Mouse (Mus musculus): ENCODE results near the gene Smtn. TPM values are rescaled to one million over a fixed set of nuclear protein-coding genes. Genes with fewer than 3 reads are reported as not detected.

Smtn gene
- total RNA-seq, 1 experiment, result 17.3 TPM

DNA sequence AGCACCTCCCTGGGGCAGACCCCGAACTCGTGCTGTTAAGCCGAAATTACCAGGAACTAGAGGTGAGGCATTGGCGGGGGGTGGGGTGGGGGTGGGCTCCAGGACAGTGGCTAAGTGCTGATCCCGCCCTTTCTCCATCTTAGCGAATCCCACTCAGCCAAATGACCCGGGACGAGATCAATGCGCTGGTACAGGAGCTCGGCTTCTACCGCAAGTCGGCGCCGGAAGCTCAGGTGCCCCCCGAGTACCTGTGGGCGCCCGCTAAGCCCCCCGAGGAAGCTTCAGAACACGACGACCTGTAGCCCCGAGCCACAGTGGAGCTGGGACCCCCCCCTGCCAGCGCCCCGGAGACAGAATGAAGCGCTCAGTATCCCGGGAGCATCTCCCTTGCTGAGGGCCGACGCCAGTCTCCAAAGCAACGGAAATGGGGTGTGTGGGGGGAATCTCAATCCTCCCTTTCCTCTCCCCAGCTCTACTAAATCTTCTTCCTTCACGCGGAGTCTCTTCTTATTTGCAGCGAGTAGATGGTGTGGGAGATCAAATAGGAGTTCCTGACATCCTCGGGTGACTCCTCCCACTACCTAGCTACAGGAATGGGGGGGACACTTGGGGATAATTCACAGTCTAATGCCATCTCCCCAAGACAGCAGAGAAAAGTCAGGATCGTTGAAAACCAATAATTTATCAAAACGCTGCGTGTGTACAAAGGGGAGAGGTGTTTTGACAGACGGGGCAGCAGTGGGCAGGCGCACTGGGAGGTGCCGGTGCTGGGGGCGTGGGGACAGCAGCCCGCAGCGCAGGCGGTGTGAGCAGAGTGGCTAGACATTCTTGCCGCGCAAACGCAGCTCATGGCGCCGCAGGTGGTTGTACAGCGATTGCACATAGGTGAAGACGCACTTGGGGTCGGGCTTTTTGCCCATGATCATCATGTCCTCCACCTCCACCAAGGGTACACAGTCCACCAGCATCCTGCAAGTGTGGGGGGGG, 23.3 kb downstream of the Smtn start:
- Histone ChIP-seq H3K36me3 (ENCODE audit: control insufficient read depth, insufficient read depth, low read length, poor library complexity, severe bottlenecking) (peaks cover 6% of the 10 kb centered on the region; the same call in 1 of the 2 replicates), H3K4me3 (ENCODE audit: insufficient read depth in 1 of 2, low read depth in 1 of 2, low read length in 2 of 2, poor library complexity in 1 of 2, severe bottlenecking in 1 of 2) (peak overlapping the region; percentile 40 to 60), H3K9ac (ENCODE audit: insufficient read depth, low read depth, low read length, poor library complexity, severe bottlenecking) (peak overlapping the region; percentile 12; the same call in 1 of the 2 replicates), H3K4me1 (ENCODE audit: control insufficient read depth in 2 of 2, insufficient read depth in 2 of 2, low read length in 2 of 2, poor library complexity in 1 of 2) (peaks cover 3 to 21% of the 10 kb centered on the region in 2 experiments), H3K27ac (ENCODE audit: insufficient read depth, low read depth, low read length, poor library complexity, severe bottlenecking) (no peak overlapping the region), H3K9me3 (ENCODE audit: control insufficient read depth, insufficient read depth, low read depth, low read length) (no peaks in the 10 kb centered on the region)
- in situ Hi-C loops (cut with MboI; ENCODE audit: low sequenced_read_pairs in 2 of 2, unreplicated experiment in 2 of 2), result no loop called here
- no peak for DNase-seq (ENCODE audit: low read depth, low spot score)
- TF ChIP-seq ZC3H11A (IDR thresholded peaks at IDR 0.05; ENCODE audit: borderline replicate concordance, low read depth, low read length), result no peak
- no peak for TF ChIP-seq HCFC1 (IDR thresholded peaks at IDR 0.05; ENCODE audit: borderline replicate concordance, insufficient read depth, low read length)
- TF ChIP-seq MAFK (IDR thresholded peaks at IDR 0.05; ENCODE audit: insufficient read depth, low read depth, low read length), result no peak
- TF ChIP-seq ZNF384 (IDR thresholded peaks at IDR 0.05; ENCODE audit: low read depth, low read length), result no peak
- no peak for TF ChIP-seq CHD2 (IDR thresholded peaks at IDR 0.05; ENCODE audit: low read depth, low read length)

DNA sequence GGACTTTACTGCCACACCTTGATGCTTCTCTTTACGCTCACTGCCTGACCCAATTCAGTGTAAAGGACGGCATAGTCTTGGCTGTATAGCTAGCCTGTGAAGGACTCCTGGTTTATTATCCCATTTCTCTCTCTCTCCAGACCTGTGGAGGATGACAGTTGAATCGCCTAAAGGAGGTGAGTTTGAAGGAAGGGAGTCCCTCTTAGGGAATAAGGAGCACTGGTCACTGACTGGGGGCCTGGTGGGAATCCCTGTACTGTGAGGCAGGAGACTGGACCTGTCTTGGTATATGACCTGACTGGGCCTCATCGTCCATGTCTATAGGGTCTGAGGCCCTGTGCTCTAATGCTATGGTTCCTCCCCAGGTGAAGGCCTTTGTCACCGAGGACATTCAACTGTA, 24.3 kb downstream of the Smtn start:
- Histone ChIP-seq H3K9me3 (ENCODE audit: control insufficient read depth, insufficient read depth, low read depth, low read length) (no peaks in the 10 kb centered on the region), H3K9ac (ENCODE audit: insufficient read depth, low read depth, low read length, poor library complexity, severe bottlenecking) (no peak overlapping the region), H3K4me1 (ENCODE audit: control insufficient read depth in 2 of 2, insufficient read depth in 2 of 2, low read length in 2 of 2, poor library complexity in 1 of 2) (peaks cover 3 to 19% of the 10 kb centered on the region in 2 experiments), H3K36me3 (ENCODE audit: control insufficient read depth, insufficient read depth, low read length, poor library complexity, severe bottlenecking) (peaks cover 3% of the 10 kb centered on the region; the same call in 1 of the 2 replicates), H3K27ac (ENCODE audit: insufficient read depth, low read depth, low read length, poor library complexity, severe bottlenecking) (no peak overlapping the region), H3K4me3 (ENCODE audit: insufficient read depth in 1 of 2, low read depth in 1 of 2, low read length in 2 of 2, poor library complexity in 1 of 2, severe bottlenecking in 1 of 2) (no peak overlapping the region)
- DNase-seq (ENCODE audit: low read depth, low spot score), result no peak
- in situ Hi-C loops (cut with MboI; ENCODE audit: low sequenced_read_pairs in 2 of 2, unreplicated experiment in 2 of 2), result no loop called here
- TF ChIP-seq CHD2 (IDR thresholded peaks at IDR 0.05; ENCODE audit: low read depth, low read length) (no peak), ZNF384 (IDR thresholded peaks at IDR 0.05; ENCODE audit: low read depth, low read length) (no peak), ZC3H11A (IDR thresholded peaks at IDR 0.05; ENCODE audit: borderline replicate concordance, low read depth, low read length) (no peak), MAFK (IDR thresholded peaks at IDR 0.05; ENCODE audit: insufficient read depth, low read depth, low read length) (no peak), HCFC1 (IDR thresholded peaks at IDR 0.05; ENCODE audit: borderline replicate concordance, insufficient read depth, low read length) (no peak)

DNA sequence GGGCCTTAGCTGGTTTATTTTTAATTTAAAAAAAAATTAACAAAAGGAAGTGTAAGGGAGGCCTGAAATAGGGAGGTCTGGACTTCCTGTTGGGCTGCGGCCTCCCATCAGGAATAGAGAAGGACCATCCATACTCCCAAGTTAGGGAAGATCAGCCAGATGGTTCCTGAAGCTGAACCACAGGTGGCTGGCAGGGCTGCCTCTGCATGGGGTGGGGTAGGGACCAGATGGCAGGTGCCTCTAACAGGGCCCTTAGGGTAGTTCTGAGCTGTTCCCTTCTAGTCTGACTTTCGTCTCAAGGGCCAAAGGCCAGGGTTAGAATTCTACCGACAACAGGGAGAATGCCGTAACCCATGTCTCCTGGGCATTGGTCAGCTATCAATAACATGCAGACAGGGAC, 24.8 kb downstream of the Smtn start:
- no peak overlapping the region for H3K9ac ChIP-seq (ENCODE audit: insufficient read depth, low read depth, low read length, poor library complexity, severe bottlenecking)
- no peaks in the 10 kb centered on the region for H3K9me3 ChIP-seq (ENCODE audit: control insufficient read depth, insufficient read depth, low read depth, low read length)
- H3K27ac ChIP-seq (ENCODE audit: insufficient read depth, low read depth, low read length, poor library complexity, severe bottlenecking), result no peak overlapping the region
- TF ChIP-seq ZNF384 (IDR thresholded peaks at IDR 0.05; ENCODE audit: low read depth, low read length) (no peak), CHD2 (IDR thresholded peaks at IDR 0.05; ENCODE audit: low read depth, low read length) (no peak), HCFC1 (IDR thresholded peaks at IDR 0.05; ENCODE audit: borderline replicate concordance, insufficient read depth, low read length) (no peak), MAFK (IDR thresholded peaks at IDR 0.05; ENCODE audit: insufficient read depth, low read depth, low read length) (no peak), ZC3H11A (IDR thresholded peaks at IDR 0.05; ENCODE audit: borderline replicate concordance, low read depth, low read length) (no peak)
- peaks cover 3 to 16% of the 10 kb centered on the region in 2 experiments for H3K4me1 ChIP-seq (ENCODE audit: control insufficient read depth in 2 of 2, insufficient read depth in 2 of 2, low read length in 2 of 2, poor library complexity in 1 of 2)
- in situ Hi-C loops (cut with MboI; ENCODE audit: low sequenced_read_pairs in 2 of 2, unreplicated experiment in 2 of 2), result no loop called here
- no peak overlapping the region for H3K4me3 ChIP-seq (ENCODE audit: insufficient read depth in 1 of 2, low read depth in 1 of 2, low read length in 2 of 2, poor library complexity in 1 of 2, severe bottlenecking in 1 of 2)
- H3K36me3 ChIP-seq (ENCODE audit: control insufficient read depth, insufficient read depth, low read length, poor library complexity, severe bottlenecking), result peaks cover 3% of the 10 kb centered on the region; the same call in 1 of the 2 replicates
- no peak for DNase-seq (ENCODE audit: low read depth, low spot score)

DNA sequence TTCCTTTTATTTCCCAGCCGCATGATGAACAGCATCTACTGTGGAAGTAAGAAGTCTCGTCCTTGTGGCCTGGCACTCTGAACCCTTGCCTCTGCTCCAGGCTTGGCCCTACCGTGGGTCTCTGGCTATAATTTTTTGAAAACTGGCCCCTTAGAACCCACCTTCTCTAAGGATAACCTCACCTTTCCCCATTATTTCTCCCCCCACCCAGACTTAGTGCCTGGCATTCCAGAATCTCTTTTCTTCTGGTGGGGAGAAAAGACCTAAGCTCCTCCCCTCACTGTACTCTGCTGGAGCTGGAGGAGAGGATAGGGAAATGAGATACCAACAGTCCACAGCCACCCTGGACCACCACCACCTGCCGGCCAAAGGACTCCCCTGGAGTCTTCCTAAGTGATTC, 25.2 kb downstream of the Smtn start:
- Histone ChIP-seq H3K4me3 (ENCODE audit: insufficient read depth in 1 of 2, low read depth in 1 of 2, low read length in 2 of 2, poor library complexity in 1 of 2, severe bottlenecking in 1 of 2) (peak overlapping the region; percentile 74 to 76), H3K4me1 (ENCODE audit: control insufficient read depth in 2 of 2, insufficient read depth in 2 of 2, low read length in 2 of 2, poor library complexity in 1 of 2) (peaks cover 3 to 16% of the 10 kb centered on the region in 2 experiments), H3K27ac (ENCODE audit: insufficient read depth, low read depth, low read length, poor library complexity, severe bottlenecking) (no peak overlapping the region), H3K9ac (ENCODE audit: insufficient read depth, low read depth, low read length, poor library complexity, severe bottlenecking) (peak overlapping the region; percentile 73; the same call in 1 of the 2 replicates), H3K9me3 (ENCODE audit: control insufficient read depth, insufficient read depth, low read depth, low read length) (no peaks in the 10 kb centered on the region), H3K36me3 (ENCODE audit: control insufficient read depth, insufficient read depth, low read length, poor library complexity, severe bottlenecking) (0 out of 2 replicates have a peak, but pooled peaks cover 3% of the 10 kb centered on the region)
- TF ChIP-seq ZNF384 (IDR thresholded peaks at IDR 0.05; ENCODE audit: low read depth, low read length) (no peak), CHD2 (IDR thresholded peaks at IDR 0.05; ENCODE audit: low read depth, low read length) (no peak), MAFK (IDR thresholded peaks at IDR 0.05; ENCODE audit: insufficient read depth, low read depth, low read length) (no peak), HCFC1 (IDR thresholded peaks at IDR 0.05; ENCODE audit: borderline replicate concordance, insufficient read depth, low read length) (no peak), ZC3H11A (IDR thresholded peaks at IDR 0.05; ENCODE audit: borderline replicate concordance, low read depth, low read length) (no peak)
- no peak for DNase-seq (ENCODE audit: low read depth, low spot score)
- in situ Hi-C loops (cut with MboI; ENCODE audit: low sequenced_read_pairs in 2 of 2, unreplicated experiment in 2 of 2), result no loop called here
